Mouse (Mus musculus): ENCODE results near the gene Cacna1h. TPM values are rescaled to one million over a fixed set of nuclear protein-coding genes. Genes with fewer than 3 reads are reported as not detected.
A peak's percentile ranks its signal among the peaks of the same experiment; 100 is the strongest.

Gene Cacna1h
- polyA plus RNA-seq, 1 experiment from 2014 or later, result 4.3 TPM

DNA sequence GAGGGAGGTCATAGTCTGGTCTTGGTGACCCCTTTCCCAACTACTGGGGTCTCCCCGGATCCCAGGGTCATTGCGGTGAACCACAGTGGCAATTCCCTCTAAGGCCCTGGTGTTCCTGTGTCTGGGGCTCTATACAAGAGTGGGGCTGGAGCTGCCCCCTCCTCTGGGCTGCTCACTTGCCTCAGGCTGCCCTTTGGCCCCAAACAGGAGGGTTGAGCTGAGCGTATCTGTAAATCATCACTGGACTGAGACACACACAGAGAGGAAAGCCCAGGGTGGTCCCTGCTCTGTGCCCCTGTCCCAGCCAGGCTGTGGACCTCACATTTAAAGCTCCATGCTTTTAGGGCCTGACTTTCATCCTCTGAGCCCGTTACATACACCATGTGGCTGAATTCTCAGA is 95.4 kb downstream of the Cacna1h start:
- Histone ChIP-seq H3K36me3 (ENCODE audit: control insufficient read depth, insufficient read depth, low read length) (no peaks in the 10 kb centered on the region), H3K9ac (ENCODE audit: low read length) (no peak overlapping the region), H3K27ac (ENCODE audit: low read depth, low read length) (no peak overlapping the region), H3K4me2 (no peak overlapping the region), H3K9me3 (ENCODE audit: control insufficient read depth, low read length) (no peaks in the 10 kb centered on the region), H3K4me1 (ENCODE audit: control insufficient read depth, insufficient read depth, low read length) (no peaks in the 10 kb centered on the region), H3K27me3 (ENCODE audit: control insufficient read depth, insufficient read depth, low read length) (no peaks in the 10 kb centered on the region), H3K4me3 (ENCODE audit: low read depth, low read length) (no peak overlapping the region)
- DNase-seq (ENCODE audit: low spot score, missing footprints) (no peak), ATAC-seq (ENCODE audit: low FRiP score) (no peak)
- 79% methylated on average over 4 of the region's 4 CpGs for WGBS

DNA sequence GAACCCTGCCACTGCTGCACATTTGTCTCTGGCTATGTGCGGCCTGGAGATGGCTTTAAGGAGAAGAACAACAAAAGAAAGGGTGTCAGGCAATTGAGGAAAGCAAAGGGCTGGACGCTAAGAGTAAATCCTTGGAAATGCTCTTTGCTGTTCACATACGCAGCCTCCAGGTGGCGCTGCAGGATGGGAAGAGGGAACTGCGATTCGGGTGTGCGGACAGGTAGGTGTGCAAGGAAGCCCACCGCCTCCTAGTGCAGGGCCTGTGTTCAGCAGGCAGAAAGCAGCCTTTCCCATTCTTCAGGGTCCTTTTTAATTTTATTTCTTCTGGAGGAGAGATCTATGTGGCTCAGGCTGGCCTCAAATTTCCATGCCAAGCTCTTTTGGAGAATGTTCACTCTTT is 99.6 kb downstream of the Cacna1h start:
- Histone ChIP-seq H3K4me1 (ENCODE audit: control insufficient read depth, insufficient read depth, low read length) (no peaks in the 10 kb centered on the region), H3K9me3 (ENCODE audit: control insufficient read depth, low read length) (no peaks in the 10 kb centered on the region), H3K27me3 (ENCODE audit: control insufficient read depth, insufficient read depth, low read length) (no peaks in the 10 kb centered on the region), H3K4me2 (no peak overlapping the region), H3K4me3 (ENCODE audit: low read depth, low read length) (no peak overlapping the region), H3K9ac (ENCODE audit: low read length) (no peak overlapping the region), H3K27ac (ENCODE audit: low read depth, low read length) (no peak overlapping the region), H3K36me3 (ENCODE audit: control insufficient read depth, insufficient read depth, low read length) (no peaks in the 10 kb centered on the region)
- ATAC-seq (ENCODE audit: low FRiP score) (no peak), DNase-seq (ENCODE audit: low spot score, missing footprints) (peak; percentile 95)
- under 1% methylated on average over 8 of the region's 8 CpGs for WGBS

DNA sequence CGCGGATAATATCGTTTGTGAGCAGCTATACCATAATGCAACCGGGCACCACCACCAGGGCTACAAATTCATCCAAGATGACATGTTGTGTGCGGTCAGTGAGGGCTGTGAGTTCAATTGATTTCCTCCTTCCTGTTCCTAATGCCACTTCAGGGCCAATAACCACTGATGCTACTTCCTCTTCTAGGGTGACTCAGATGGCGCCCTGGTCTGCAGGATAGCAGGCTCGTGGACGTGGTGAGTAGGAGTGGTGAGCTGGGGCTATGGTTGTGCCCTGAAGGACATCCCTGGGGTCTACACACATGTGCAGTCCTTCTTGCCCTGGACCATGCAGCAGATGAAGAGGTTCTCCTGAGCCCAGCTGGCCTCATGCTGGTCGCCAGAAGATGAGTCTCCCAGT is 101.3 kb downstream of the Cacna1h start:
- Histone ChIP-seq H3K4me3 (ENCODE audit: low read depth, low read length) (no peak overlapping the region), H3K9me3 (ENCODE audit: control insufficient read depth, low read length) (no peaks in the 10 kb centered on the region), H3K27me3 (ENCODE audit: control insufficient read depth, insufficient read depth, low read length) (no peaks in the 10 kb centered on the region), H3K27ac (ENCODE audit: low read depth, low read length) (no peak overlapping the region), H3K9ac (ENCODE audit: low read length) (no peak overlapping the region), H3K36me3 (ENCODE audit: control insufficient read depth, insufficient read depth, low read length) (no peaks in the 10 kb centered on the region), H3K4me2 (no peak overlapping the region), H3K4me1 (ENCODE audit: control insufficient read depth, insufficient read depth, low read length) (no peaks in the 10 kb centered on the region)
- 78% methylated on average over 9 of the region's 9 CpGs for WGBS
- DNase-seq (ENCODE audit: low spot score, missing footprints) (no peak), ATAC-seq (ENCODE audit: low FRiP score) (no peak)

Other genes with a start within 250 kb of the Cacna1h start
- gene BC003965, start 249.2 kb downstream of the Cacna1h start, polyA plus RNA-seq (2014; fragmentation: Nextera tagmentation; extraction: Ambion mirVana), result 34.4 TPM in 2 replicates
- gene Unkl, start 245.4 kb downstream of the Cacna1h start, polyA plus RNA-seq (2014; fragmentation: Nextera tagmentation; extraction: Ambion mirVana), result 4.2 and 6.4 TPM in 2 replicates
- 59.5 and 63.2 TPM in 2 replicates for gene Gnptg, start 193.7 kb downstream of the Cacna1h start, polyA plus RNA-seq (2014; fragmentation: Nextera tagmentation; extraction: Ambion mirVana)
- 62.5 and 64.3 TPM in 2 replicates for gene Tsr3, start 193.6 kb downstream of the Cacna1h start, polyA plus RNA-seq (2014; fragmentation: Nextera tagmentation; extraction: Ambion mirVana)
- gene Baiap3, start 177.4 kb downstream of the Cacna1h start, polyA plus RNA-seq (2014; fragmentation: Nextera tagmentation; extraction: Ambion mirVana), result 1.3 and 1.4 TPM in 2 replicates
- 863 and 877 TPM in 2 replicates for gene Ube2i, start 159.2 kb downstream of the Cacna1h start, polyA plus RNA-seq (2014; fragmentation: Nextera tagmentation; extraction: Ambion mirVana)
- gene Prss34, start 135.4 kb downstream of the Cacna1h start, polyA plus RNA-seq (2014; fragmentation: Nextera tagmentation; extraction: Ambion mirVana), result not detected in 2 replicates
- not detected in 2 replicates for gene Prss28, start 125.1 kb downstream of the Cacna1h start, polyA plus RNA-seq (2014; fragmentation: Nextera tagmentation; extraction: Ambion mirVana)
- not detected in 2 replicates for gene Prss29, start 115.1 kb downstream of the Cacna1h start, polyA plus RNA-seq (2014; fragmentation: Nextera tagmentation; extraction: Ambion mirVana)
- gene Tpsab1, start 88.2 kb downstream of the Cacna1h start, polyA plus RNA-seq (2014; fragmentation: Nextera tagmentation; extraction: Ambion mirVana), result not detected in 2 replicates
- not detected in 2 replicates for gene Tpsb2, start 67.5 kb downstream of the Cacna1h start, polyA plus RNA-seq (2014; fragmentation: Nextera tagmentation; extraction: Ambion mirVana)
- not detected in 2 replicates for gene Tpsg1, start 64.5 kb downstream of the Cacna1h start, polyA plus RNA-seq (2014; fragmentation: Nextera tagmentation; extraction: Ambion mirVana)
- gene Tekt4, start 20.8 kb upstream of the Cacna1h start, polyA plus RNA-seq (2014; fragmentation: Nextera tagmentation; extraction: Ambion mirVana), result 0.12 TPM in 1 of 2 replicates, not detected in the other
- gene Sstr5, start 63.5 kb upstream of the Cacna1h start, polyA plus RNA-seq (2014; fragmentation: Nextera tagmentation; extraction: Ambion mirVana), result not detected in 2 replicates
- 2.0 and 2.1 TPM in 2 replicates for gene Sox8, start 136.9 kb upstream of the Cacna1h start, polyA plus RNA-seq (2014; fragmentation: Nextera tagmentation; extraction: Ambion mirVana)
- gene Lmf1, start 145.3 kb upstream of the Cacna1h start, polyA plus RNA-seq (2014; fragmentation: Nextera tagmentation; extraction: Ambion mirVana), result 19.2 and 20.6 TPM in 2 replicates